Mouse (Mus musculus) limb, embryonic 11.5 days (tissue): Measurements from ENCODE around the gene Nfe2l1. TPM values are rescaled to one million over a fixed set of nuclear protein-coding genes. Genes with fewer than 3 reads are reported as not detected.

Experiments
- ATAC-seq: fragments of 200-750 bp; cut with Nextera tagmentation; 2 replicates; pipeline ENCODE4 v1.8.0; 2017; ENCODE audit warnings: low read depth; ENCODE audit not compliant: insufficient number of reproducible peaks, low FRiP score, low TSS enrichment
- DNase-seq: peaks from one replicate; pipeline ENCODE4 v3.0.0-alpha.2; 2015; ENCODE audit warnings: low spot score
- H3K27ac ChIP-seq: fragments of 300-500 bp; sonication (generic); replicated peaks from 2 replicates; pipeline ENCODE4 v1.5.1; 2014; ENCODE audit warnings: low read depth, mild to moderate bottlenecking, low read length
- H3K27me3 ChIP-seq: fragments of 300-500 bp; sonication (generic); 2 replicates; pipeline ENCODE4 v1.6.1; 2014; ENCODE audit warnings: mild to moderate bottlenecking, low read length, mixed read lengths; ENCODE audit not compliant: control insufficient read depth, insufficient read depth
- H3K36me3 ChIP-seq: fragments of 300-500 bp; sonication (generic); 2 replicates; pipeline ENCODE4 v1.6.1; 2014; ENCODE audit warnings: mild to moderate bottlenecking, low read length, moderate library complexity, mixed read lengths; ENCODE audit not compliant: control insufficient read depth, insufficient read depth
- H3K4me1 ChIP-seq: fragments of 300-500 bp; sonication (generic); 2 replicates; pipeline ENCODE4 v1.6.1; 2014; ENCODE audit warnings: low read length, mixed read lengths; ENCODE audit not compliant: control insufficient read depth, insufficient read depth
- H3K4me2 ChIP-seq: fragments of 300-500 bp; sonication (generic); 2 replicates; pipeline ENCODE4 v1.6.1; 2014; ENCODE audit warnings: low read depth, mild to moderate bottlenecking, moderate library complexity; ENCODE audit not compliant: severe bottlenecking
- H3K4me3 ChIP-seq: fragments of 300-500 bp; sonication (generic); 2 replicates; pipeline ENCODE4 v1.5.1; 2014; ENCODE audit warnings: low read depth, low read length
- H3K9ac ChIP-seq: fragments of 300-500 bp; sonication (generic); 2 replicates; pipeline ENCODE4 v1.6.1; 2014; ENCODE audit warnings: mild to moderate bottlenecking, low read length
- H3K9me3 ChIP-seq: fragments of 300-500 bp; sonication (generic); 2 replicates; pipeline ENCODE4 v1.6.1; 2016; ENCODE audit warnings: low read length; ENCODE audit not compliant: control insufficient read depth
- WGBS: fragments of 180-500 bp; shearing (Covaris S2); extraction: QIAGEN DNeasy Blood & Tissue Kit; methylation state at CpG from one replicate; pipeline ENCODE4 v1.1.7; 2014; 5-methylcytosine and 5-hydroxymethylcytosine counted together
- polyA plus RNA-seq: library from polyadenylated mRNA; unstranded; fragments of >200 nt; fragmentation: Nextera tagmentation; extraction: Ambion mirVana; gene quantifications from 2 replicates; pipeline ENCODE4 v1.2.1, GENCODE M21; 2014

Nfe2l1 gene
- polyA plus RNA-seq, 1 experiment from 2014 or later = 30.1 TPM

DNA sequence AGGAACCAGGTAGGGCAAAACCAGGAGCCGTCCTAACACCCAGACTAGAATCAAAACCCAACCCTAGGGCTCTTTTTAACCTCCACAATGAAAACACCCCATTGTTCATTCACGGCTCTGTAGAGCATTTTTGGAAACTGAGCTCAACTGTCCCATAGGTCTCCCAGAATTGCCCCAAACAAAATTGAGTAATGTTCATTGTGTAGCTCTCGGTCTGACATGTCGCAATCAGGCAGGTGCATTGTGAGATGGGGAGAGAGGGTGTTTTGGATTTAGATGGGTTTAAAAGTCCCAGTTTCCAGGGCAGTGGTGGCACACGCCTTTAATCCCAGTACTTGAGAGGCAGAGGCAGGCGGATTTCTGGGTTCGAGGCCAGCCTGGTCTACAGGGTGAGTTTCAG lies 9.7 kb upstream of the Nfe2l1 start:
- ATAC-seq = no peak
- Histone ChIP-seq H3K36me3 (no peaks in the 10 kb centered on the region), H3K9ac (no peak overlapping the region), H3K27me3 (no peaks in the 10 kb centered on the region), H3K4me2 (no peak overlapping the region), H3K4me1 (0 out of 2 replicates have a peak, but pooled peaks cover 2% of the 10 kb centered on the region), H3K4me3 (no peak overlapping the region), H3K27ac (no peak overlapping the region), H3K9me3 (no peaks in the 10 kb centered on the region)
- no peak for DNase-seq
- whole genome bisulfite sequencing = 84% methylated on average over 7 of the region's 7 CpGs

DNA sequence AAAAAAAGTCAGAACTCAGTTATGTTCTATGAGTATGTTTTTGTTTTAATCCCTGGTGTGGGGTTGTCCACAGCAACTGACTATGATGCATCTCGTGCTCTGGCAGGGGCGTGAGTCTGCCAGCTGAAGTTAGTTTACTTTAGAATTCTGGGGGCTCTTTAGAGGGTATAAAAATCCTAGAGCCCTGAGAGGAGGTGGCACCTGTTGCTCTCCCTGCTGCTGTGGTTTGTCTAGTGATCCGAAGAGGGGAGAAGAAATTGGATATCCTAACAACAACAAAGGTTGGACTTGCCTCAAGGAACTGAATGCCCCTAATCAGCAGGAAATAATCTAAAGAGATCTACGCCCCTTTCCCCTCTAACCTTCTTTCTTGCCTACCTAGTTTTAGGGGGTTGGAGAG lies 8.6 kb upstream of the Nfe2l1 start:
- Histone ChIP-seq H3K4me1 (0 out of 2 replicates have a peak, but pooled peaks cover 2% of the 10 kb centered on the region), H3K9ac (no peak overlapping the region), H3K36me3 (no peaks in the 10 kb centered on the region), H3K4me2 (no peak overlapping the region), H3K4me3 (no peak overlapping the region), H3K27ac (no peak overlapping the region), H3K27me3 (no peaks in the 10 kb centered on the region), H3K9me3 (no peaks in the 10 kb centered on the region)
- DNase-seq (no peak), ATAC-seq (no peak)
- WGBS = 58% methylated on average over 4 of the region's 4 CpGs

DNA sequence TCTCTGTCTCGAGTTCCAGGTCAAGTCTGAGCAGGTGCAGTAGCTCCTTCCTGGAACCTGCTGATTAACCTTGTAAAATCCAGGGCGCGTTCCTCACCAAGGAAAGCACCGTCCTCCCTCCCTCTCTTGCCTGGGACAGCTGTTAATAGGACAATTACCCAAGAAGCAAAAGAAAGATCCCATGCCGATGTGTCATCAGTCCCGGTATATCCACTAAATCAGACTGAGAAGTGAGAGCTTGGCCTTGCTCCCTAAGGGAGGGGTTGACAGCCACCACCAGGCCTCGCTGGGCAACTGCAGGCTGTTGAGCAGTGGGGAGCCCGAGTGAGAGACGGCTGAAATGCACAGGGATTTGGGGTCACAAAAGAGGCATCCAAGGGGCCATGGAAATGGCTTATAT lies 7.5 kb upstream of the Nfe2l1 start:
- Histone ChIP-seq H3K4me3 (no peak overlapping the region), H3K4me1 (0 out of 2 replicates have a peak, but pooled peaks cover 2% of the 10 kb centered on the region), H3K4me2 (no peak overlapping the region), H3K36me3 (no peaks in the 10 kb centered on the region), H3K9ac (no peak overlapping the region), H3K27ac (no peak overlapping the region), H3K27me3 (no peaks in the 10 kb centered on the region), H3K9me3 (no peaks in the 10 kb centered on the region)
- no peak for ATAC-seq
- WGBS = 34% methylated on average over 9 of the region's 9 CpGs
- no peak for DNase-seq

DNA sequence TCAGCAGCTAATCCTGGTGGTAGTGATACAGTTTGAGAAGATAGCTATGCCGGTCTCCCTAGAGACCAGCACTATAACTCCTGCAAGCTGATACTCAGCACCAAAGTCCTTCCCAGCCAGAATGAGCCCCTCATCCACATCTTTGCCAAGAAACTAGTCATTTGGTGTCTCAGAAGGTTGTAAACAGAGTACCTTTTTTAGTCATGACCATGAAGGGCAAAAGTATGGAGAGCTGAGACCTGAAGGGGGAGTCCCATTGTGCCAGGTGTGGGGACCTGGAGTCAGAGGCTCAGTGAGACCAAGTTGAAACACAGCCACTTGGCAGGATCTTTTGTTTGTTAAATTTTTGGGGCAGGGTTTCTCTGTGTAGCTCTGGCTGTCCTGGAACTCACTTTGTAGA lies 4.4 kb upstream of the Nfe2l1 start:
- H3K27me3 ChIP-seq = no peaks in the 10 kb centered on the region
- H3K36me3 ChIP-seq = no peaks in the 10 kb centered on the region
- H3K9me3 ChIP-seq = no peaks in the 10 kb centered on the region
- peaks cover 5% of the 10 kb centered on the region; the same call in 1 of the 2 replicates for H3K4me1 ChIP-seq
- H3K4me3 ChIP-seq = no peak overlapping the region
- no peak for ATAC-seq
- H3K27ac ChIP-seq = no peak overlapping the region
- H3K4me2 ChIP-seq = no peak overlapping the region
- no peak for DNase-seq
- WGBS = 93% methylated on average over 1 of the region's 1 CpGs
- no peak overlapping the region for H3K9ac ChIP-seq

DNA sequence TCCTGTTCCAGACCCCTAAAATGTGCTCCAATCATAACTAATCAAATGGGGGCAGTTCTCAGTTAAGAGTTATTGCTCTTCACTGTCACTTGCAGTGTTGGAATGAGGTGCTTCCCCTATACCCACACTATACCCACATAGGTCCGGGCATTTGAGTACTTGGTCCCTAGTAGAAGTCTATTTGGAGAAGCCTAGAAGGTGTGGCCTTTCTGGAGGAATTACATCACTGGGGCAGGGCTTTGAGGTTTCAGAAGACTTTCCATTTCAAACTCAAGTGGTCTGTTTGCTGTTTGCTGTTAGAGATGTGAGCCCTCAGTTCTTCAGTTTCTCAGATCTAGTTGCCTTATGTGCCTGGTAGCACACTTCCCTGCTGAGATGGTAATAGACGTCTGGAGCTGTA lies 3.2 kb upstream of the Nfe2l1 start:
- Histone ChIP-seq H3K4me1 (peaks cover 7% of the 10 kb centered on the region; the same call in 1 of the 2 replicates), H3K27me3 (no peaks in the 10 kb centered on the region), H3K4me2 (no peak overlapping the region), H3K9ac (no peak overlapping the region), H3K9me3 (no peaks in the 10 kb centered on the region), H3K4me3 (no peak overlapping the region), H3K27ac (no peak overlapping the region), H3K36me3 (no peaks in the 10 kb centered on the region)
- WGBS = 60% methylated on average over 2 of the region's 2 CpGs
- no peak for DNase-seq
- no peak for ATAC-seq

DNA sequence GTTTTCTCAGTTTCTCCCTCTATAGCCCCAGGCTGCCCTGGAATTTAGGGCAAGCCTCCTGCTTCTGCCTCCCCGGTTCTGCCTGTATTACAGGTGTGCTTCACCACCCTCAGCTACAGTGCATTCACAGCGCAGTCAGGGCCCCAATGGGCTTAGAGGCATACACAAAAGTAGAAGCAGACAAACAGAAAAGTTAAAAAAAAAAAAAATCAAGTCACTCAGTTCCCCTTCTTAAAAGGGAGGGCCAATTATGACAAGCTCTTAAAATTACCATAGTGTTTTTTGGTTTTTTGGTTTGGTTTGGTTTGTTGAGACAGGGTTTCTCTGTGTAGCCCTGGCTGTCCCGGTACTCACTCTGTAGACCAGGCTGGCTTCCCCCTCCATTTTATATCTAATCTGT lies 2.8 kb upstream of the Nfe2l1 start:
- no peak overlapping the region for H3K9ac ChIP-seq
- no peak overlapping the region for H3K4me2 ChIP-seq
- DNase-seq (no peak), ATAC-seq (no peak)
- H3K36me3 ChIP-seq = no peaks in the 10 kb centered on the region
- H3K27me3 ChIP-seq = no peaks in the 10 kb centered on the region
- H3K4me1 ChIP-seq = peaks cover 5% of the 10 kb centered on the region; the same call in 1 of the 2 replicates
- H3K9me3 ChIP-seq = no peaks in the 10 kb centered on the region
- WGBS = 93% methylated on average over 3 of the region's 3 CpGs
- no peak overlapping the region for H3K4me3 ChIP-seq
- no peak overlapping the region for H3K27ac ChIP-seq

DNA sequence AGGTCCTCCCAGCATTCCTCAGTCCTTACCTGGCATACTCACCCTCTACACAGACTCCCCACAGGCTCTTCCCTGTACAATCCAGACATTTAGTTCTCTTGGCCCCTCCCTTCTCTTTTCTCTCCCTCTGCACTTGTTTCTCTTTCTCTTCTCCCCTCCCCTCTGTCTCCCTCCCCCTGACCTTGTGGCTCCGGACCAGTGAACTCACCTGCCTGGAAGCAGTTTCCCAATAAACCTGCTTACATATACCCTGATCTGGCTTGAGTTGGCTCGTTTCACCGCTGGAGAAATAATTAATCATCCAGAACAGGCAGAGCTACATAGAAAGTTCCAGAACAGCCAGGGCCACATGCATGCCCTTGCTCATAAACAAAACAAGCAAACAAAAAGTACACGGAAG lies 1.7 kb upstream of the Nfe2l1 start:
- Histone ChIP-seq H3K27me3 (no peaks in the 10 kb centered on the region), H3K27ac (no peak overlapping the region), H3K4me3 (no peak overlapping the region), H3K4me2 (no peak overlapping the region), H3K4me1 (peaks cover 5% of the 10 kb centered on the region; the same call in 1 of the 2 replicates), H3K9me3 (no peaks in the 10 kb centered on the region), H3K9ac (no peak overlapping the region), H3K36me3 (no peaks in the 10 kb centered on the region)
- WGBS = 70% methylated on average over 4 of the region's 4 CpGs
- ATAC-seq (no peak), DNase-seq (no peak)

DNA sequence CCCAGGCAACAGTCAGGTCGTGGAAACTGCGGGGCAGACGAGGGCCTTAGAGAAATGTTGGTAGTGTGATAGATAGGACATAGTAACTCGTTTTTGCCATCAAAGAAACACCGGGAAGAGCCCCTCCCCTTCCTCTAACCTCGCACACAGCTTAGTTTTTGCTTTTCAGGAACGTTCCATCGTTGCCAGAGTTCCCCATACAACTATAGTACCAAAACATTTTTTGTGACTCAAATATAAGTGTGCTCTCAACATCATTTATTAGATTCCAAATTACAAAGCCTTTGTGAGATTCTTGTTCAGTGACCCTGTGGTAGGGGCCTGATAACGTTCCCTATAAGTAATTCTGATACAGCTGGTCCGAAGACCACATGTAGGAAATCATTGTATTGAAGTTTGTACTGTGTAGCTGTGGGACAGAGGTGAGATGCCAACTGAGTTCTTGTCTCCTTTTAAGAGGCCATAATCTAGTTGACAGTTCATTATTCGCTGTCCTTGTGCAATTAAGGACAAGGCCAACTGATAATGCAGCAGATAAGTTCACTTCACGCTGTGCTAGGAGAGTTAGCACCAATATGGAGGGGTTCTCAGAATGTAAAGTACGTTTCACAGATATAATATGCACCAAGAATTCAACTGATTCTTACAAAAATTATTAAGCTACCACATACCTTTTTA lies 910 bp upstream of the Nfe2l1 start:
- Histone ChIP-seq H3K4me3 (peak overlapping the region; percentile 77), H3K4me2 (peak overlapping the region; percentile 51), H3K36me3 (no peaks in the 10 kb centered on the region; the same call in 1 of the 2 replicates), H3K27me3 (no peaks in the 10 kb centered on the region), H3K4me1 (peaks cover 9% of the 10 kb centered on the region; the same call in 1 of the 2 replicates), H3K9ac (peak overlapping the region; percentile 62), H3K27ac (peak overlapping the region; percentile 79), H3K9me3 (no peaks in the 10 kb centered on the region)
- 25% methylated on average over 13 of the region's 13 CpGs for WGBS
- ATAC-seq = no peak
- no peak for DNase-seq

DNA sequence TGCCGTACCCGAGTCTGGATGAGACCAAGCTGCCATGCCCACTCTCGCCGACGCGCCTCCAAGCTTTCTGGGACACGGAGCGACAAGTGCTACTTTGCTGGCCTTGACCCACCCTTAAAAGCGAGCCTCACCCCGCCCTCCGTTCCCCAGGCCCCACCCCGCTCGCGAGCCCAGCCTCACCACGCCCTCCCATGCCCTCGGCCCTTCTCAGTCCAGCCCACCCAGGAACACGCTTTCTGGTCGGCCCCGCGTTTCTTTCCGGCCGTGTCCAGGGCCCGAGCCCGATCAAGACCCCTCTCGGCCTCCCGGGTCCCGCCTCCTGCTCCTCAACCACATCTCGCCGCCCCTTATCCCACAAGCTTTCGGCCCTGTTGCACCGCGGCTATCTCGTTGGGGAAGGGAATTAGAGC lies 360 bp downstream of the Nfe2l1 start:
- no peaks in the 10 kb centered on the region for H3K27me3 ChIP-seq
- DNase-seq (peak; percentile 87), ATAC-seq (peak; percentile 70)
- H3K36me3 ChIP-seq = no peaks in the 10 kb centered on the region; the same call in 1 of the 2 replicates
- no peaks in the 10 kb centered on the region for H3K9me3 ChIP-seq
- H3K27ac ChIP-seq = peak overlapping the region; percentile 90
- under 1% methylated on average over 33 of the region's 33 CpGs for WGBS
- H3K4me3 ChIP-seq = peak overlapping the region; percentile 77
- H3K4me2 ChIP-seq = peak overlapping the region; percentile 77
- H3K4me1 ChIP-seq = peaks cover 19% of the 10 kb centered on the region
- peak overlapping the region; percentile 89 for H3K9ac ChIP-seq
